Mouse (Mus musculus) gonadal fat pad, adult 2 months (tissue): ENCODE data around the gene Thsd1. TPM values are rescaled to one million over a fixed set of nuclear protein-coding genes. Genes with fewer than 3 reads are reported as not detected.
A peak's percentile ranks its signal among the peaks of the same experiment; 100 is the strongest.

Experiments
- DNase-seq: peaks from one replicate; pipeline ENCODE4 v3.0.0-alpha.2; 2012; ENCODE audit warnings: low read depth
- polyA plus RNA-seq: library from polyadenylated mRNA; depleted of rRNA; stranded (reverse); fragments of >200 nt; gene quantifications from 2 replicates; pipeline ENCODE4 v1.2.3, GENCODE M21; 2012; rRNA removed

Thsd1 gene
- 4.2 and 4.6 TPM in 2 replicates for polyA plus RNA-seq

DNA sequence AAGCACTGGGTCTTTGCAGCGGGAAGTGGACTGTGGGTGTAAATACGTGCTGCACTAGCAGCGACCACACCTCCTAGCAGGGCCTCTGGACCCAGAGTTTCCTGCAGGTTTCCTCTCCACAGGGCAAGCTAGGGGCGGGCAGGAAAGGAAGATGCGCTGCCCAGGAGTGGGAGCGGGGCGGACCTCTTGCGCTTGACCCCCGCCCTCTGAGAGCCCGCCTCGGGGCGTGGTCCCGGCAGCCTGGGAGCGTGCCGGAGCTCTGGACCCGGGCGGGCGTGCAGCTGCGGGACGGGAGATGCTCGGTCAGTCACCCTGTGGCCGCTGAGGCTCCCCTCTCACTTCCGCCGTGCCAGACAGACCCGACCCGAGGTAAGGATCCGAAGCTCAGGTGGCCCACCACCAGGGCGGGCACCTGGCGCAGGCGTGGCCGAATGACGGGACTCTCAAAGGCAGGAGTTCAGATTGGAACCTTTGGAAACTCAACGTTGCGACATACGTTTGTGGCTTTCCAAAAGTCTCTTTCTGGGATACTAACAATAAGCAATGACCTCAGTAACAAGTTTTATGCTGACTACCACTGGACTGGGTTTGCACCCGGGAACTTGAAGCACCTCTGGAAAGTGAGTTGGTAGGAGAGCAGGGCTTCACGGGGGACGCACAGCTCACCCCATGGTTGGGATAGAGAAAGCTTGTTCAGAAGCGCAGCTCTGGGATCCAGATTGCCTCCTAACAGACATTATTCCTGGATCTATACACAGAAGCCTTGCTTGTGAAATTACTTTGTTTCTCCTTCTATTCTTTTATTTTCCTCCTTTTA lies at the start of gene Thsd1:
TSS of gene Thsd1 (plus strand) at position 253 of the 817 bp plus-strand sequence.
- no peak for DNase-seq

DNA sequence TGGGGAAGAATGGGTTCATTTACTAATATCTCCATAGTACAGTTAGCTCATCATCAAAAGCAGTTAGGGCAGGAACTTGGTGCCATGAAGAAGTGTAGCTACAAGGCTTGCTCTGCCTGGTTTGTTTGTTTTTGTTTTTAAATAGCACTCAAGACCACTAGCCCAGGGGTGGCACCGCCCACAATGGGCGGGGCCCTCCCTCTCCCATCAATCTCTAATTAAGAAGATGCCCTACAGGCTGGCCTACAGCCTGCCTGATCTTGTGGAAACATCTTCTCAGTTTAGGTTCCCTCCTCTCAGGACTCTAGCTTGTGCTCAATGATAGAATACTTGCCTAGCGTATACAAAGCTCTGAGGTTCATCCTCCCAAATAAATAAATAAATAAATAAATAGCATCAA lies 42.2 kb upstream of the Thsd1 start:
- DNase-seq = no peak

- peak; percentile 94 for DNase-seq
Observed at GRCm38 (mm10) chr8:22185431-22186397, 41.4 kb upstream of the Thsd1 start, which contains the start of gene Ckap2. Ckap2 (minus strand) TSS chr8:22185819.

DNA sequence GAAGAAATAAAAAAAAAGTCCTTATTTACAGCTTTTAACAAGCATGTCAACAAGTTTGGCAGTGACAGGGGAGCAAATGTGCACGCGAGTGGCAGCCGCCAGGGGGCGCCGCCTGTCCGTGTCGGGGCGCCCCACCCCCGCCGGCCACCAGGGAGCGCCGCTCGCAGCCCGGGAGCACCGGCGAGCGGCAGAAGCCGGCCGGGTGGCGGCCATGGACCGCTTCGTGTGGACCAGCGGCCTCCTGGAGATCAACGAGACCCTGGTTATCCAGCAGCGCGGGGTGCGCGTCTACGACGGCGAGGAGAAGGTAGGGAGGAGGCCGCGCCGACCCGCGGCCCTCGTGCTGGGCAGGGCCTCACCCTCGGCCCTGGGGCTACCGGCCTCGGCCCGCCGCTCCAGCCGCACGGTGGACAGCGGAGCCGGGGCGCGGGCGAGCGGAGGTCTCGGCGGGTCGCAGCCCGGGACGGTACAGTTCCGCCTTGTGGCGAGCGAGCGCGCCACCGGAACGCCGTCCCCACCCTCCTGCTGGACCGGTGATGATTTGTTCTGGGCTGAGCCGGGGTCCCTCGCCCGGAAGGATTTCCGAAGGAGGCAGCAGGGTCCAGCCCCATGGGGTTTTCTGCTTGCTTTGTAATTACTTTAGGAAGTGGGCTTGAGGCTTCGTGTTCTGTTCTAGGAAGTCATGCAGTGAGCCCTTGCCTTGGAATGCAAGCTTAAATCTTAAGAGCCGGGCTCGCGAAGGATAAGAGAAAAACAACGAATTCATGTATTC lies 34.3 kb upstream of the Thsd1 start, which contains the start of gene Vps36:
TSS of gene Vps36 (plus strand) at position 150 of the 772 bp plus-strand sequence.
- no peak for DNase-seq

DNA sequence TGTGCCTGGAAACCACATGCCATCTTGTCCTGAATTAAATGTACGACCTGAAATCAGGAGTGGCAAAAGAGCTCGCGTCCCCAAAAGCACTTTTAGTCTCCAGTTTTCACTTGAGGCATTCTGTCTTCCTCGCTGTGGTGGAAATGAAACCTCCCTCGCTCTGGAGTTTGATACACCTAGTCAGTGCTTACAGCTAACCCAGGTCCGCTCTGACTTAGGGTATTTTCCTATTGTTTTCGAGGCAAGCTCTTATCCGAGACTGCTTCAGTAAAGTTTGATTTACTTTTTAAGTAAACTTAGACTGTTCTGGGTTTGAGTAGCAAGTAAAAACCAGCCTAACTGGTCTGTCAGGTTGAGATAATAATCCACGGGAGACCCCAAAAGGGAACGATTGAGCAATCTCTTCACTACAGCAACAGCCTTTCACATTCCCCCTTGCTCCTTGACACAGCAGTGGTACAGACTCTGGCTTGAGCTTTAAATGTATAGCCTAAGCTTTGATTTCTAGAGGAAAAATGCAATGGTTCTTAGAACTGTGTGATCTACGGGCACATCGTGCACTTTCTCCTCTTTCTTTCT lies 33.6 kb upstream of the Thsd1 start:
- DNase-seq = no peak

DNA sequence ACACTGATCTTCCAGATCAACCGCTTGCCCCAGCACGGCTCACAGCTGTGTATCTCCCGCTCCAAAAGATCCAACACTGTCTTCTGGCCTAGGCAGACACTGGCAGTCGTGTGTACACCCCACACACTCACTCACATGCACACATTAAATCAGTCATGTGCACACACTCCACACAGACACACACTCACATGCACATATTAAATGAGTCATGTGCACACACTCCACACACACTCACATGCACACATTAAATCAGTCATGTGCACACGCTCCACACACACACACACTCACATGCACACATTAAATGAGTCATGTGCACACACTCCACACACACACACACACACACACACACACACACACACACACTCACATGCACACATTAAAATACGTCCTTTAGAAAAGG lies 29.2 kb upstream of the Thsd1 start:
- no peak for DNase-seq

GRCm38 (mm10) chr8:22199481-22199880 lies 27.6 kb upstream of the Thsd1 start:
- no peak for DNase-seq

DNA sequence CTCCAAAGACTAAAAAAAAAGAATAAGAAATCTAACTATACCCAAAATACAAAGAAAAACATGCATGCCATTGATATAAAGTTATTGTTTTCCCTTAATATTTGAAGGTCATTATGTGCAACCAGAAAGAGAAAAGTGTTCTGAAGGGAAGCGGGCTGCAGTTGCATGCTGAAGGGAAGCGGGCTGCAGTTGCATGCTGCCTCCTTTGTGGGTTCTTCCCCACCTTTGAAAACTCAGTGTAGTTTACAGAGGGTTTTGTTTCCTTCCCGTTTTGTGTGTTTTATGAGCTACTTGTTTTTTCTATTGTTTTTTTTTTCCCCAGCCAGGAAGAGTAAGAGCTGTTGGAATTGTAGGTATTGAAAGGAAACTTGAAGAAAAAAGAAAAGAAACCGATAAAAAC lies 19.6 kb upstream of the Thsd1 start:
- no peak for DNase-seq

GRCm38 (mm10) chr8:22209012-22209411 lies 18.1 kb upstream of the Thsd1 start:
- no peak for DNase-seq

- DNase-seq = peak; percentile 88
Observed at GRCm38 (mm10) chr8:22214826-22215225, 12.3 kb upstream of the Thsd1 start.

GRCm38 (mm10) chr8:22226361-22226760 lies 752 bp upstream of the Thsd1 start:
- no peak for DNase-seq

DNA sequence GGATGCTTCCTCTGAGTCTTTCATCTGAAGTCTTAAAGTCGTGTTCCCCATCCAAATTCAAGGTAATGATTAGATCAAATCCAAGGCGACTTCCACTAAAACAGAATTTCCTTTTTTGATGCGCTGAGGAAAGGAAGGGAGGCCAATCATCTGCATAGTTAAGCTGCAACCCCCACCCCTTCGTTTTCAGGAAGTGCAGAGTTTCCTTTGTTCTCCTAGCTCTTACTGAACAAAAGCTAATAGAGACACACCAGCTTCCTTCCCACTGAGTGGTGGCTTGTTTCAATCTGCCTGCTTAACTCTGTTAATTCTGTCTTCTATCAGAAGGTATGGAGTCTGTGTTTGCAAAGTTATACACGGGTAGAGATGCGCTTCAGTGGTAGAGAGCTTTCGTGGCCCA lies 1.5 kb downstream of the Thsd1 start:
- DNase-seq = no peak

DNA sequence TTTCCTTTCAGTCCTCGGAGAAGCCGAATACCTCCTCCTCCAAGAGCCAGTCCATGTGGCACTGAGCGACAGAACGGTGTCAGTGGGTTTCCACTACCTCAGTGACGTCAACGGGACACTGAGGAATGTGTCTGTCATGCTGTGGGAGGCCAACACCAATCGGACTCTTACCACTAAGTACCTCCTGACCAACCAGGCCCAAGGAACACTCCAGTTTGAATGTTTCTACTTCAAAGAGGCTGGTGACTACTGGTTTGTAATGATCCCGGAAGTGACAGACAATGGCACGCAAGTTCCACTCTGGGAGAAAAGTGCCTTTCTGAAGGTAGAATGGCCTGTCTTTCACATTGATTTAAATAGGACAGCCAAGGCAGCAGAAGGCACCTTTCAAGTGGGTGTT lies 15.9 kb downstream of the Thsd1 start:
- no peak for DNase-seq

DNA sequence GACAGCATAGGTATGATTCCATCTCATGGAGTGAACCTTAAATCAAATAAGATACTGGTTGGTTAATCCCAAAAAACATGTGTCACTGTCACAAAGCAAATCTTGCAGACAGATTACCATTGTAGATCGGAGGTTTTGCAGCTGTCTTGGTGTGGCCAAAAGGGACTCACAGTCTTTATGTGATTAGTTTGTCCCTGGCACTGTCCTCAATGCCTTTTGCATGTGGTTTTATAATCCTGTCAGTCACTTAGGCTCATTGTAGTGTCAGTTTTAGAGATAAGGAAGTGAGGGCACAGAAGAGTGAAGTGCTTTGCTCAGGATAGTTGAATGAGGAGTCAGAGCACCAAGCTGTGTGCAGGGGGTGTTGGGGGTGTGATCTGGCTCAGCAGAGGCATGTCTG lies 18.6 kb downstream of the Thsd1 start:
- no peak for DNase-seq

GRCm38 (mm10) chr8:22247956-22248355 lies 20.8 kb downstream of the Thsd1 start:
- DNase-seq = no peak

- DNase-seq = no peak
Observed at GRCm38 (mm10) chr8:22249080-22249479, 22.0 kb downstream of the Thsd1 start.

DNA sequence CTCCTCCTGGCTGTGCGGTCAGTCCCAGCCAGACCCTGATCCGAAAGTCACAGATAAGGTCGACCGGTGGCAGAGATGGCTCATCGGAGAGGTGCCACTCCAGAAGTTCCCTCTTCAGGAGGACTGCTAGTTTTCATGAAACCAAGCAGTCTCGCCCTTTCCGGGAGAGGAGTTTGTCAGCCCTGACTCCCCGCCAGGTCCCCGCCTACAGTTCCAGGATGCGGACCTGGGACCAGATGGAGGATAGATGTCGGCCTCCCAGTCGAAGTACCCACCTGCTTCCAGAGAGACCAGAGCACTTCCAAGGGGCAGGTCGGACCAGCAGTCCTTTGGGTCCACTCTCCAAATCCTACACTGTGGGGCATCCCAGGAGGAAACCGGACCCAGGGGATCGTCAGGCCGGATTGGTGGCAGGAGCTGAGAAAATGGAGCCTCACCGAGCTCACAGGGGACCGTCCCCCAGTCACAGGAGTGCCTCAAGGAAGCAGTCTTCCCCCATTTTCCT lies 31.9 kb downstream of the Thsd1 start:
- DNase-seq = no peak

- no peak for DNase-seq
Observed at GRCm38 (mm10) chr8:22259531-22259930, 32.4 kb downstream of the Thsd1 start.

- no peak for DNase-seq
Observed at GRCm38 (mm10) chr8:22260091-22260722, 33.1 kb downstream of the Thsd1 start.

GRCm38 (mm10) chr8:22262267-22262666 lies 35.2 kb downstream of the Thsd1 start:
- peak; percentile 70 for DNase-seq

DNA sequence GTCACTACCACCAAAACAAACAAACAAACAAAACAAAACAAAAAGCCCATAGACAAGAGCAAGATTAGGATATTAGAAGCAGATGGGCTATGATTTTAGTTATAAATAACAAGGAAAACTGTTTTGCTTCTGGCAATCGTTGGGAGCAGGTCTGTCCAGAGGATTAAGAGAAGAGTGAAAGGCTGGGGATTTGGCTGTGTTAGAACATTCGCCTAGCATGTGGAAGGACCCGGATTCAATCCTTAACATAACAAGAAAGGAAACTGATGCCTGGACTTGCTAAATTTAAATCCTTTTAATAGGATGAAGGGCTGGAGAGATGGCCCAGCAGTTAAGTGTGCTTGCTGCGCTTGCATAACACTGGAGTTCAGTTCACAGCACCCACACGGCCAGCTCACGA lies 37.2 kb downstream of the Thsd1 start:
- DNase-seq = peak; percentile 74
